Comparison of ENCODE assay signal across 15 mouse cellular contexts in genomic region chr19:38913786-38914185, GRCm38 (mm10).
"Had no signal": no experiment of that assay in that cellular context is flagged by ENCODE, and none has a peak within 500 bp of the region (broad histone marks: within the 10 kb centered on the region; RNA-seq: fewer than 3 reads in every experiment).

No protein-coding gene starts in this region.

- H3K4me2 ChIP-seq: liver, embryonic 12.5 days; lung, embryonic 14.5 days; midbrain, embryonic 15.5 days; neural tube, embryonic 13.5 days had no signal

- H3K4me3 ChIP-seq: left cerebral cortex, adult 2 months; limb, embryonic 10.5 days; liver, embryonic 12.5 days; midbrain, embryonic 10.5 days; midbrain, embryonic 15.5 days; neural tube, embryonic 13.5 days had no signal

- H3K9ac ChIP-seq: liver, embryonic 12.5 days; lung, embryonic 14.5 days; midbrain, embryonic 15.5 days; neural tube, embryonic 13.5 days had no signal

- DNase-seq: kidney, adult 9 months; kidney, postnatal 4 days; lung, embryonic 14.5 days; lung, postnatal 10 days; lung, postnatal 4 days; retina, postnatal 1 day; right cerebral cortex, postnatal 14 days; thymus, postnatal 36 days had no signal

- ATAC-seq: liver, embryonic 12.5 days; midbrain, embryonic 15.5 days had no signal

- H3K27me3 ChIP-seq: liver, embryonic 12.5 days; midbrain, embryonic 15.5 days; neural tube, embryonic 13.5 days had no signal

- H3K4me1 ChIP-seq: liver, embryonic 12.5 days; midbrain, embryonic 10.5 days; midbrain, embryonic 15.5 days; neural tube, embryonic 13.5 days had no signal

- H3K27ac ChIP-seq: kidney, postnatal 0 days; left cerebral cortex, adult 2 months; limb, embryonic 10.5 days; liver, embryonic 12.5 days; midbrain, embryonic 10.5 days; midbrain, embryonic 15.5 days; neural tube, embryonic 13.5 days had no signal

- H3K9me3 ChIP-seq: limb, embryonic 10.5 days; liver, embryonic 12.5 days; midbrain, embryonic 10.5 days; midbrain, embryonic 15.5 days; neural tube, embryonic 13.5 days had no signal
